Mouse (Mus musculus): Measurements from ENCODE around the gene Hipk1.
A peak's percentile ranks its signal among the peaks of the same experiment; 100 is the strongest.

DNA sequence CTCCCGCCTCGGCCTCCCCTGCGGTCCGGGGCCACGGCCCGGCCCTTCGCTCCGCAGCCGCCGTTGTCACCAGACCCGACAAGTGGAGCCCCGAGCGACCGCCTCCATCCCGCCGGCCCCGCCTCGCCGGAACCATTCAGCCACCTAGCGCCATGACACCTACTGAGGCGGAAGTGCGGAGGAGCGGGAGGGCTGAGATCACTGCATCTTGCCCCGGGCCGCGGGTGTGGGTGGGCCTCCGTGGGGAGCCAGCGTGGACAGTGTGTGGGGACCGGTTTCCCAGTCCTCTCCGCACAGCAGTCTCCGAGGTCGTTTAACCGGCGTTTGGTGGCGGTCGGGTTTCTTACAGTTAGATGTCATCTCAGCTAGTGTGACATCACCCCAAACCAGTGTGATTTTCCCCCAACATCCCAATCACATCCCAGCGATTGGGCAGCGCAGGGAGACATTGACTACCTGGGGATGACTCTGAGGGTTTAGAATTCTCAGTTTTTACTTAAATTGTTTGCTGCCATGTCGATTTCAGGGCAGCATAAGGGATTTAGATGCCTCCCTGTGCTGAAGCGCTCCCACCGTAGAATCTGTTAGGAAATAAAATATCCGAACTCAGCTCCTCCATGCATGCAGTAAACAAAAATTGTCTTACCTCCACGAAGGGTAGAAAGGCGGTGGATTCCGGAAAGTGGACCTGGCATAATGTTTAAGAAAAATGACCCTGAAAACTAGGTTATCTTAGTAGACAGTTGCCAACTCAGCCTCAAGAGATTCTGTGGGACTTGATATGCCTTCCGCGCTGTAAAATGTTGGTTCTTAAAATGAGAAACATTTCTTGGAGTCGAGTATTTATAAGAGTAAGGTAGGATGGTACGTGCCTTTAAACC lies at the start of gene Hipk1:
- peak; percentile 25; the same call in 1 of the 2 replicates for TF ChIP-seq CTCF (IDR thresholded peaks at IDR 0.05; ENCODE audit: low read depth)
- TF ChIP-seq EP300 (IDR thresholded peaks at IDR 0.05; ENCODE audit: low read depth): peak; percentile 61; the same call in 1 of the 2 replicates

Data from liver, postnatal 0 days (tissue).